Mouse (Mus musculus): Measurements from ENCODE around the gene Aga. TPM values are rescaled to one million over a fixed set of nuclear protein-coding genes. Genes with fewer than 3 reads are reported as not detected.
A peak's percentile ranks its signal among the peaks of the same experiment; 100 is the strongest.
"Not testable (repeated sequence)": the region's sequence is repeated elsewhere in the genome, so short reads cannot be mapped to it uniquely, and the experiment has no call there.

The Aga gene
- 19.4 and 20.9 TPM in 2 replicates for polyA plus RNA-seq (2016; fragmentation: Nextera tagmentation; extraction: Ambion mirVana)

DNA sequence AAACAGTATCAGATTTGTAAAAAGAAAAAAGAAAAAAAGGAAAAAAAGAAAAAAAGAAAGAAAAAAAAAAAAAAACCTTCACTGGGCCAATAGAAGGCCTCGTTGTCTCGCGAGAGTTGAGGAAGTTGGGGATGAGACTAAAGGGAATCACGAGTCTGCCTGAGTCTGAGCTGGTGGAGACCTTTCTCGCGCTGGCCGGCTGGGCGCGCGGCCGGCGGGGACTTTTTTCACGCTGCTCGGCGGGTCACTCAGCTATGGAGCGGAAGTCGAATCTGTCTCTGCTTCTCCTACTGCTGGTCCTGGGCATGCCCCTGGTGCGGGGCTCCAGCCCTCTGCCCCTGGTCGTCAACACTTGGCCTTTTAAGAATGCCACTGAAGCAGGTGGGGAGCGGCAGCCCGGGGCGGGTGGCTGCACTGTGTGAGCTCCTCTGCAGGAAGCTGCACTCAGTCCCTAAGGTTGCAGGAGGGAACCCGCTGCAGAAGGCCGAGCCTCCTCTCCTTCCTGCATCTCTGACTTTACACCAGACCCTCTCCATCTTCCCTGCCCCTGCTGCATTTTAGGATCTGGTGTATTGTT is at the start of gene Aga:
Aga (plus strand) TSS at position 177 of the 577 bp plus-strand sequence.
- H3K36me3 ChIP-seq, result peaks cover 15% of the 10 kb centered on the region; the same call in 1 of the 2 replicates
- H3K27ac ChIP-seq, result peak within 1 kb of the TSS; percentile 83
- peak within 1 kb of the TSS; percentile 53 for H3K4me3 ChIP-seq (replicated peaks)
- H3K4me2 ChIP-seq, result peak within 1 kb of the TSS; percentile 66
- no peaks in the 10 kb centered on the region for H3K9me3 ChIP-seq
- H3K9ac ChIP-seq (replicated peaks), result peak within 1 kb of the TSS; percentile 75
- 1% methylated on average over 24 of the region's 24 CpGs for WGBS
- peak; percentile 97 for ATAC-seq (ENCODE audit: insufficient number of reproducible peaks, insufficient read depth, low FRiP score, low TSS enrichment, low read depth)
- H3K27me3 ChIP-seq, result no peaks in the 10 kb centered on the region
- no peaks in the 10 kb centered on the region for H3K4me1 ChIP-seq (replicated peaks)

DNA sequence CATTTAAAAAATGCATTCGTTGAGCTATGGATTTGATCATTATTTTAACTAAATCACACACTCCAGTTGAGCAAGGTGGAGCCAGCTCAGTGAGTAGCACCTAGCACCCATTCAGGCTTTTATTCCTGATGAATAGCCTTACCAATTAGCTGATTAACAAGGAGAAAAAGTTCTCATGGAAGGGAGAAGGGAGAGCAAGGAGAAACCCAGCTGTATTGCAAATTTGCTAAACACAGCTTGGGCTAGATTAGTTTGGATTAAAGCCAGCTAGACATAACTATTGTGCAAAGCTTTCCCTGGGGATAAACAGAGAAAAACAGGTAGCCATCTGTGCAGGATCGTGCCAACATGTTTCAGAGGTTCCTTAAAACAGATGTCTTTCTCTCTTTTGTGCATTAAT is 22.5 kb upstream of the Aga start:
- Histone ChIP-seq H3K27me3 (no peaks in the 10 kb centered on the region), H3K4me2 (no peak overlapping the region), H3K27ac (no peak overlapping the region), H3K9ac (replicated peaks) (no peak overlapping the region), H3K4me1 (replicated peaks) (0 out of 2 replicates have a peak, but pooled peaks cover 2% of the 10 kb centered on the region), H3K4me3 (replicated peaks) (no peak overlapping the region), H3K9me3 (no peaks in the 10 kb centered on the region), H3K36me3 (no peaks in the 10 kb centered on the region)
- ATAC-seq (ENCODE audit: insufficient number of reproducible peaks, insufficient read depth, low FRiP score, low TSS enrichment, low read depth), result no peak
- WGBS, result 51% methylated on average over 2 of the region's 2 CpGs

DNA sequence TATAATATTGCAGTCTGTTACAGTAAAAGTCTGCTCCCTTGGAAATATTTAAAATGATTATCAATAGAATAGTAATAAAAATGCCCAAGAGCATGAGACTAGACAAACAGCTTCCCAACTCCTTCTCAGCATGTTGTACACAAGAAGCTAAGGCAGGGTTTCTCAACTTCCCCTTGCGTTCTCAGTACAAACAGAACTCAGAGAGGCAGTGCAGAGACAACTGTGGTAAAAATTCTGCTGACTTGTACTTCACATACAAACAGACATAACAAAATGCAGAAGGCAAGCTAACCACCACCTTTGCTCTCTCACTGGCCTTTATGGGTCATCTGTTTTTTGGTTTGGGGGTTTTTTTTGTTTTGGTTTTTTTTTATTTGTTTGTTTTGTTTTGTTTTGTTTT is 15.3 kb upstream of the Aga start:
- Histone ChIP-seq H3K27ac (no peak overlapping the region), H3K4me1 (replicated peaks) (no peaks in the 10 kb centered on the region), H3K4me2 (no peak overlapping the region), H3K36me3 (no peaks in the 10 kb centered on the region), H3K9ac (replicated peaks) (no peak overlapping the region), H3K27me3 (no peaks in the 10 kb centered on the region), H3K4me3 (replicated peaks) (no peak overlapping the region), H3K9me3 (no peaks in the 10 kb centered on the region)
- ATAC-seq (ENCODE audit: insufficient number of reproducible peaks, insufficient read depth, low FRiP score, low TSS enrichment, low read depth), result no peak
- 93% methylated on average over 1 of the region's 1 CpGs for WGBS

DNA sequence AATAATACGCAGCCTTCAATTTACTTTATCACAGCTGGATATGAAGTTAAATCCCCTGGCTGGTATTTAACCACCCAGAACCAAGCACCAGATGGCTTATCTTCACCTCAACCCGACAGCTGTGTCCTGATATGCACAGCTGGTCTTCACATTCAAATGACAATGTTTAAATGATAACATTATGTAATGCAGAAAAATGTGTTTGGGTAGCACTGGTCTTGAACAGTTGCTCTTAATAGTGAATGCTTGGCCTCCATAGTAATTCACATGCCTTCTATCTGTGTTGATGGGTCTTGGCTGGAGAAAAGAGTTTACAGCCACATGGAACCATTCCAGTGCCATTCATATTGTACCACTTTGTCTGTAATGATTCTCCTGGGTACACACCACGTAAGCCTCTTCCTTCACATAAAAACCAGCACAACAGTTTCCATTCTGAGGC is 14.6 kb upstream of the Aga start:
- H3K36me3 ChIP-seq, result no peaks in the 10 kb centered on the region
- no peaks in the 10 kb centered on the region for H3K9me3 ChIP-seq
- no peaks in the 10 kb centered on the region for H3K4me1 ChIP-seq (replicated peaks)
- H3K4me2 ChIP-seq, result no peak overlapping the region
- H3K9ac ChIP-seq (replicated peaks), result no peak overlapping the region
- ATAC-seq (ENCODE audit: insufficient number of reproducible peaks, insufficient read depth, low FRiP score, low TSS enrichment, low read depth), result no peak
- WGBS, result 69% methylated on average over 3 of the region's 3 CpGs
- no peak overlapping the region for H3K27ac ChIP-seq
- no peak overlapping the region for H3K4me3 ChIP-seq (replicated peaks)
- no peaks in the 10 kb centered on the region for H3K27me3 ChIP-seq

DNA sequence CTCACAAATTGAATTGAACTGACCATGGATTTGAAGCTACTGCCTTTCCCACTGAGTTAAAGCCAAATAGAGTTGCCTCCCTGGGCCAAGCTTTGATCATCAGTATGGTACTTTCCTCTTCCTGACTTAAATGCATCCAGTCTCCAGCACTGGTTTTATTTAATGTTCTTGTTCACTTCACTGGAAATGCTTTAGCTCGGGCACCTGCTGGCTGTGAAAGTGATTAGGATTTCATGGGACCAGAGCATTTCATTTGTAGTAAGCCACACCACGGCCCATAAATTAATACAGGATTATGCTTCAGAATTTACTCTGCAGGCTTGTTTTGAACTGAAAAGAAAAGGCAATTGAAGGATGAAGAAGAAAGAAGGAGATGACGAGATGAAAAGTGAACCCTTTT is 26.5 kb downstream of the Aga start:
- not testable (repeated sequence) for H3K27me3 ChIP-seq; H3K4me2 ChIP-seq; H3K4me1 ChIP-seq (replicated peaks); H3K4me3 ChIP-seq (replicated peaks); H3K9me3 ChIP-seq; ATAC-seq (ENCODE audit: insufficient number of reproducible peaks, insufficient read depth, low FRiP score, low TSS enrichment, low read depth); H3K9ac ChIP-seq (replicated peaks); H3K36me3 ChIP-seq; H3K27ac ChIP-seq
- WGBS, result 44% methylated on average over 3 of the region's 3 CpGs

DNA sequence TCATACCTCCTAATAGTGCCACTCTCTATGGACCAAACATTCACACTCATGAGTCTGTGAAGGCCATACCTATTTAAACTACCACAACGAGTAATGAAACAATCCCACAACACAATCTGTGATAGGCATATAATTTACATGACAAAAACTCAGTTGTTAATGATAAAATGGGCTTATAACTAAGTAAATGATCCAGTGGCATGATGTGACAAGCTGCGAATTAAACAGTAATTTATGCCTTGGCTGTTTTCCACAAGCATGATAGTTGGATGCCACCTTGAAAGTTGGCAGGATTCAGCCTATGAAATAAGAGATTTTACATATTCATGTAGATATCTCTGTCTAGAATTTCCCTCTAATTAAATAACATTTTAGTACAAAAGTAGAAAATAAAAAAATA is 28.1 kb downstream of the Aga start:
- no peaks in the 10 kb centered on the region for H3K36me3 ChIP-seq
- 83% methylated on average over 2 of the region's 2 CpGs for WGBS
- no peak for ATAC-seq (ENCODE audit: insufficient number of reproducible peaks, insufficient read depth, low FRiP score, low TSS enrichment, low read depth)

DNA sequence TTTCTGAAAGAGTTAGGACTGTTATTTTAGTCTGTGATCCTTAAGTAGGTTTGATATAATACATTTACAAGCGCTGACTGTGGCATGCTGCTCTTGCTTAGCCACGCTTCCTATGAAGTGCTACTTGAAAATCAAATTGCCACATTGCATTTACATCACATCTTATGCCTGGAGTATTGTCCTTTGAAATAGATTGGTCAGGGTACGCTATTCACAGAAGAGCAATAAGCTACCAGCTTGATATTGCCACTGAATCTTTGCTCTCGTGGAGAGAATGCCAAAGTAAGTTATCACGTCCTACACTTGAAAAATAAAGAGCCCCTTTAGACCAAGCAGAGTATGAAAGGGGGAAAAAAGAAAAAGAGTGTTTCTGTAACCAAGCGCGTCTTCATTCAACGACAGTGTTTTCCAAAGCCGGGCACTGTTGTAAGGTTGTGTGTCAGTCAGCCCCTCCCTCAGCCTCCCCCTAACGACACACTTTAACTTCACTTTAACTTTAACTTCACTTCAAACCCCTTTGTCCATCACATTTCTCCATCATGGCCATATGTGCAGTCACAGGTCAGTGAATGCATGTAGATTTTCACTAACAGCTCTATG is 51.0 kb downstream of the Aga start:
- H3K4me3 ChIP-seq (replicated peaks), result no peak overlapping the region
- no peaks in the 10 kb centered on the region for H3K9me3 ChIP-seq
- ATAC-seq (ENCODE audit: insufficient number of reproducible peaks, insufficient read depth, low FRiP score, low TSS enrichment, low read depth), result no peak
- H3K27me3 ChIP-seq, result no peaks in the 10 kb centered on the region
- 87% methylated on average over 10 of the region's 10 CpGs for WGBS
- no peak overlapping the region for H3K4me2 ChIP-seq
- no peak overlapping the region for H3K27ac ChIP-seq
- H3K36me3 ChIP-seq, result no peaks in the 10 kb centered on the region
- H3K9ac ChIP-seq (replicated peaks), result no peak overlapping the region
- H3K4me1 ChIP-seq (replicated peaks), result no peaks in the 10 kb centered on the region

More for the DNA sequence above, 28.1 kb downstream of the Aga start:
- Histone ChIP-seq H3K9me3 (no peaks in the 10 kb centered on the region), H3K4me2 (no peak overlapping the region), H3K4me3 (replicated peaks) (no peak overlapping the region), H3K9ac (replicated peaks) (no peak overlapping the region), H3K27me3 (no peaks in the 10 kb centered on the region), H3K4me1 (replicated peaks) (no peaks in the 10 kb centered on the region), H3K27ac (no peak overlapping the region)

DNA sequence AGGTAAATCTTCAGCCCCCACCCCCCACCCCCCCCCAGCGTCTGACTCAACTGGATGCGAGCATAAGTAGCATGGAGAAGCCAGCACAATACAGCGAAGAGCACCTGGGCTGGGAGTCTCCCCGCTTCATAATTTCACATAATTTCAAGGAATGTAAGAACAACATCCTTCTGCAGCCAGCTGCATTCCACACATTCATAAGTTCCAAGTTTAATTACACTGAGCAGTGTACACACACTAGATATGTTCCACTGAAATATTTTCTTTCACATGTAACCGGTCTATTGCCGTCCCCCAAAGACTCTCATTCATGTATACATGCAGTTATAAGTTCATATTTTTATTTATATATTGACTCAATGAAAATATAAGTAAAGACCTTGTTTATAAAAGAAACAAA is 54.7 kb downstream of the Aga start:
- Histone ChIP-seq H3K27ac (no peak overlapping the region), H3K27me3 (no peaks in the 10 kb centered on the region), H3K36me3 (no peaks in the 10 kb centered on the region), H3K4me3 (replicated peaks) (no peak overlapping the region), H3K4me1 (replicated peaks) (no peaks in the 10 kb centered on the region), H3K9ac (replicated peaks) (no peak overlapping the region), H3K4me2 (no peak overlapping the region), H3K9me3 (no peaks in the 10 kb centered on the region)
- 73% methylated on average over 6 of the region's 6 CpGs for WGBS
- ATAC-seq (ENCODE audit: insufficient number of reproducible peaks, insufficient read depth, low FRiP score, low TSS enrichment, low read depth), result no peak

Other genes starting within 250 kb of the Aga start
- gene Neil3, start 127.3 kb downstream of the Aga start, polyA plus RNA-seq (2016; fragmentation: Nextera tagmentation; extraction: Ambion mirVana), result 26.5 and 27.5 TPM in 2 replicates

All from limb, embryonic 12.5 days (tissue).